Mouse (Mus musculus): ENCODE measurements around the gene Edem1. TPM values are rescaled to one million over a fixed set of nuclear protein-coding genes. Genes with fewer than 3 reads are reported as not detected.

Gene Edem1
- polyA plus RNA-seq, 1 experiment from 2014 or later, result 19.5 TPM

DNA sequence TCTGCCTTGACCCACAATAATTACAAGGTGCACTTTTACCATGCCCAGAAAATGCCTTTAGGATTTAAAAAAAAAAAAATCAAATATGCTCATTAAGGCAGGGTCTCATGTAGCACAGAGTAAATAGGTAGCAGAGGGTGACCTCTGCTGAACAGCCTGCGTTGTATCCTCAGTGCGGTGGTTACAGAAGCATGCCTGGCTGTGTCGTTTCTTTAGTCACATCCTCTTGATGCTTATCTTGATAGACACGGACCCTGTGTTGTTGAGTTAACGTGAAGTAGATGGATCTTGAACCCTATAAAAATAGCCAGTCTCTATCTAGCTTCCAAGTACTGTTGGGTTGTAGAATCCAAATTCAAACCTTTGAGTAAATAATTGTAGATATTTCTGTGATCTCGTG, 4.5 kb downstream of the Edem1 start:
- Histone ChIP-seq H3K27me3 (no peaks in the 10 kb centered on the region), H3K36me3 (peaks cover 9% of the 10 kb centered on the region), H3K9me3 (no peaks in the 10 kb centered on the region), H3K27ac (no peak overlapping the region), H3K4me2 (no peak overlapping the region), H3K9ac (no peak overlapping the region), H3K4me3 (no peak overlapping the region), H3K4me1 (peaks cover 24% of the 10 kb centered on the region)
- 83% methylated on average over 6 of the region's 6 CpGs for WGBS
- no peak for ATAC-seq (ENCODE audit: insufficient number of reproducible peaks, low FRiP score, low TSS enrichment, low read depth)

- Histone ChIP-seq H3K4me2 (no peak overlapping the region), H3K4me3 (no peak overlapping the region), H3K4me1 (peaks cover 23% of the 10 kb centered on the region), H3K27ac (no peak overlapping the region), H3K36me3 (peaks cover 14% of the 10 kb centered on the region), H3K9ac (no peak overlapping the region), H3K9me3 (no peaks in the 10 kb centered on the region), H3K27me3 (no peaks in the 10 kb centered on the region)
- ATAC-seq (ENCODE audit: insufficient number of reproducible peaks, low FRiP score, low TSS enrichment, low read depth), result no peak
- WGBS, result 92% methylated on average over 8 of the region's 8 CpGs
Observed at GRCm38 (mm10) chr6:108833963-108834697, 5.7 kb downstream of the Edem1 start.

DNA sequence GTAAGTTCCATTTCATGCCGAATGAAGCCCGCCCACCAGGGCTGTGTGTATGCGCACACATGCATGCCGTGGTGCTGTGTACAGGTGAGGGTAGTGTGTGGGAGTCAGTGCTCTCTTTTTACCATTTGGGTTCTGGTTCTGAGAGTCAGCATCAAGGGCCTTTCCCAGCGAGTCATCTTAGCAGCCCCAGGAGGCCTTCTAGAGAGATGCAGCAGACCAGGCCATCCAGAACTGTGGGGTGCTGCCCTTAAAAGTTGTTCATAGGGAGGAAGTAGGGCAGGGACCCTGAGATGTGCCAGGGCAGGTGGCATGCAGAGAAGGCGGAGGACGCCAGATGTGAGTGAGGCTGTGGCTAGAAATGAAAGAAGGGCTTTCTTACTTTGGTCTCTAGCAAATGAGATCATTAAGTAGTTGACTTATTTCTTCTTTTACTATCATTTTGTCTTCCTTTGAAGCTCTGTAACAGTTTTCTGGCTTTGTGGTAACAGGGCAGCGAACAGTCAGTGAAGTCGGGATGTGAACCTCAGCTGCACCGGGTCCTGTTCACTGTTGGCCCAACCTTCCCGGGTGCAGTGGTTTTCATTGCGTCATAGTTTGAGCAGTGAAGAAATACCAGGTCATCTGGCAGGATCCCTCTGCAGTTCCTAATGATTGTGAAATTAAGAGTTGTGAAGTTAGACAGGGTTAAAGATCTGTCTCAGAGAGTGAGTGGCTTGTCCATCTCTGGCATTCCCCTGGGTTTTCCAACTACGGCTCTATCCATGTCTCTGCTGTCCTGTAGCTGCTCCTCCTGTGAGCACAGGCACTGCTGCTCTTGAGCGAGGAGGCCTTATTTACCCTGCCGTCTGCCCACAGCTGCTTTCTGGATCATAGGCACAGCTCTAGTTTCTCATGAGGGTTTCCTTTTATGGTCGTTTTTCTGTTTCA, 7.6 kb downstream of the Edem1 start:
- Histone ChIP-seq H3K36me3 (peaks cover 24% of the 10 kb centered on the region), H3K4me2 (no peak overlapping the region), H3K27ac (no peak overlapping the region; the same call in 1 of the 2 replicates), H3K9me3 (no peaks in the 10 kb centered on the region), H3K27me3 (no peaks in the 10 kb centered on the region), H3K4me1 (peaks cover 13% of the 10 kb centered on the region), H3K9ac (no peak overlapping the region), H3K4me3 (no peak overlapping the region)
- WGBS, result 69% methylated on average over 16 of the region's 16 CpGs
- no peak for ATAC-seq (ENCODE audit: insufficient number of reproducible peaks, low FRiP score, low TSS enrichment, low read depth)

GRCm38 (mm10) chr6:108837081-108837480, 8.6 kb downstream of the Edem1 start:
- WGBS, result 83% methylated on average over 4 of the region's 4 CpGs
- Histone ChIP-seq H3K4me1 (peaks cover 10% of the 10 kb centered on the region; the same call in 1 of the 2 replicates), H3K4me3 (no peak overlapping the region), H3K27me3 (no peaks in the 10 kb centered on the region), H3K9me3 (no peaks in the 10 kb centered on the region), H3K36me3 (peaks cover 30% of the 10 kb centered on the region), H3K9ac (no peak overlapping the region), H3K4me2 (no peak overlapping the region), H3K27ac (no peak overlapping the region)
- ATAC-seq (ENCODE audit: insufficient number of reproducible peaks, low FRiP score, low TSS enrichment, low read depth), result no peak

DNA sequence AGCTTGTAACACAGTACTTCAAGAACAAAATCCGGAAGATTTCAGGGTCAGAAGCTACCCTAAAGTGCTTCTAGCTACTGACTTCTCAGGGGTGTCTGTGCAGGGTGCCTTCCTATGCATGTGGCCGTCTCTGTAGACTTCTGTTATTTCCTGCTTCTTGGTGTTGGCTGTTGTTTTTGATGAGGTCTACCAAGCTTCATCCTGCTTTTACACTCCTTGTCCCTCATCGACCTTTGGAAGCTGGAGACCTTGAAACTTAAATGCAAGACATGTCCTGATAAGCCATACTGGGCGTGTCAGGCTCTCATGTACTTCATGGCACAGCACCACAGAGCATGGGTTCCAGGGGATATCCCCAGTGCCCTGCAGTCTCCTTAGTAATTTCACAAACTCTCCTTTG, 9.5 kb downstream of the Edem1 start:
- H3K36me3 ChIP-seq, result peaks cover 32% of the 10 kb centered on the region
- H3K9ac ChIP-seq, result no peak overlapping the region
- H3K27ac ChIP-seq, result no peak overlapping the region
- no peak overlapping the region for H3K4me2 ChIP-seq
- H3K27me3 ChIP-seq, result no peaks in the 10 kb centered on the region
- ATAC-seq (ENCODE audit: insufficient number of reproducible peaks, low FRiP score, low TSS enrichment, low read depth), result no peak
- peaks cover 10% of the 10 kb centered on the region; the same call in 1 of the 2 replicates for H3K4me1 ChIP-seq
- H3K9me3 ChIP-seq, result no peaks in the 10 kb centered on the region
- 83% methylated on average over 4 of the region's 4 CpGs for WGBS
- no peak overlapping the region for H3K4me3 ChIP-seq

DNA sequence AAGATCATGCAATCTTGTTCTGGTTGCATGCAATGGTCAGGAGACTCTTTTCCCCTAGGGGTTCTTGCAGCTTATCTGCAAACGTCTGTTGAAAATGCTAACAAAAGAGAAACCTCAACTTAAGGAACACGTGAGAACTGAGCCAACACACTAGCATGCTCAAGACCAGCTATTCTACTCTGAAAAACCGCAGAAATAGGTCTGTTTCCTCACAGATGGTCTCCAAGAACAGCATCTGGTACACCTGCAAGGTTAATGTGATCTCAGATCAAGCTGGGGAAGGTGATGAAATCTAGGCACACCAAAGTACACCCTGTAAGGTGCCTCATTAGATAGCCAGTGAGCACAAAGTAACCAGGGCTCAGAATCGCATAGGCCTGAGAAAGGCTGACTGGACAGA, 11.0 kb downstream of the Edem1 start:
- peaks cover 10% of the 10 kb centered on the region; the same call in 1 of the 2 replicates for H3K4me1 ChIP-seq
- no peak for ATAC-seq (ENCODE audit: insufficient number of reproducible peaks, low FRiP score, low TSS enrichment, low read depth)
- 76% methylated on average over 4 of the region's 4 CpGs for WGBS
- H3K27ac ChIP-seq, result no peak overlapping the region
- no peaks in the 10 kb centered on the region for H3K27me3 ChIP-seq
- no peak overlapping the region for H3K4me3 ChIP-seq
- no peak overlapping the region for H3K9ac ChIP-seq
- H3K9me3 ChIP-seq, result no peaks in the 10 kb centered on the region
- H3K36me3 ChIP-seq, result peaks cover 38% of the 10 kb centered on the region
- H3K4me2 ChIP-seq, result no peak overlapping the region

DNA sequence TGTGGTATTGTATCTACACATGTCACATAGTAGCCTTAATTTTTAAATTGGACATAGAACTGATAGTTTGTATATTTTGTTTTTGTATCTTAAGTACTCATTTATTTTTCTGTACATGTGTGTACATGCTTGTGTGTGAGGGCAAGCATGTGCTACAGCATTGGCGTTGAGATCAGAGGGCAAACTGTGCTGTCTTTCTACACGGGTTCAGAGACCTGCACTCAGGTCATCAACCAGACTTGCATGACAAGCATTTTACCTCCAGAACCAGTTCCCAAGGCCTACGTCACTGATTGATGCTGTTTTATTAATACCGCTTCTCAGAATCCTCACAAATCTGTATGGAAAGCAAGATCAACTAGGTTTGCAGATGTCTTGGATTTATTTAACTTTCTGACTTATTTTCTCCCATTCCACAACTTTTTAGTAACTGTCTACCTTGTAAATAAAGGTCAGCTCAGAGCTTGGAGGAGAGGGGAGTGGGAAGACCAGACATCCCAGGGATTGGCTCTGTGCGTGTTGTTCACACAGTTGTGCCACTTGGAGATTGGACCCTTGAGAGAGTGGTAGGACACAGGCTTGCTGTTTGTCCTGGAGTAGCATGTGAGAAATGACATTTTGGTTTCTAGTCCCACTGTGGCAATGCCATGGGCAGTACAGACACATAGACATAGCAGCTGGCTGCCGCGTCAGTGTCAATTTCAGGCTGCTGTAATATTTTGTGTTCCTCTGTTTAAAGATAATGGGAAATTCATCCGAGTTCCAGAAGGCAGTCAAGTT, 12.6 kb downstream of the Edem1 start:
- no peak overlapping the region for H3K9ac ChIP-seq

GRCm38 (mm10) chr6:108843664-108844063, 15.2 kb downstream of the Edem1 start:
- Histone ChIP-seq H3K9ac (no peak overlapping the region), H3K4me3 (no peak overlapping the region), H3K9me3 (no peaks in the 10 kb centered on the region), H3K4me2 (no peak overlapping the region), H3K36me3 (peaks cover 50% of the 10 kb centered on the region), H3K27ac (no peak overlapping the region), H3K4me1 (no peaks in the 10 kb centered on the region), H3K27me3 (no peaks in the 10 kb centered on the region)
- WGBS, result 66% methylated on average over 1 of the region's 1 CpGs
- no peak for ATAC-seq (ENCODE audit: insufficient number of reproducible peaks, low FRiP score, low TSS enrichment, low read depth)

More for the DNA sequence above, 12.6 kb downstream of the Edem1 start:
- H3K36me3 ChIP-seq, result peaks cover 48% of the 10 kb centered on the region
- ATAC-seq (ENCODE audit: insufficient number of reproducible peaks, low FRiP score, low TSS enrichment, low read depth), result no peak
- no peak overlapping the region for H3K4me2 ChIP-seq
- no peaks in the 10 kb centered on the region for H3K9me3 ChIP-seq
- no peak overlapping the region for H3K4me3 ChIP-seq
- 91% methylated on average over 8 of the region's 8 CpGs for WGBS
- H3K4me1 ChIP-seq, result peaks cover 4% of the 10 kb centered on the region; the same call in 1 of the 2 replicates
- H3K27ac ChIP-seq, result no peak overlapping the region
- no peaks in the 10 kb centered on the region for H3K27me3 ChIP-seq

- no peaks in the 10 kb centered on the region for H3K9me3 ChIP-seq
- no peak overlapping the region for H3K4me3 ChIP-seq
- H3K4me1 ChIP-seq, result no peaks in the 10 kb centered on the region
- H3K27ac ChIP-seq, result no peak overlapping the region
- no peak overlapping the region for H3K9ac ChIP-seq
- H3K4me2 ChIP-seq, result no peak overlapping the region
- no peaks in the 10 kb centered on the region for H3K27me3 ChIP-seq
- peaks cover 52% of the 10 kb centered on the region for H3K36me3 ChIP-seq
- ATAC-seq (ENCODE audit: insufficient number of reproducible peaks, low FRiP score, low TSS enrichment, low read depth), result no peak
- 64% methylated on average over 3 of the region's 3 CpGs for WGBS
Observed at GRCm38 (mm10) chr6:108844093-108844492, 15.7 kb downstream of the Edem1 start.

- H3K27ac ChIP-seq, result no peak overlapping the region
- no peak overlapping the region for H3K4me3 ChIP-seq
- no peaks in the 10 kb centered on the region for H3K4me1 ChIP-seq
- no peaks in the 10 kb centered on the region for H3K27me3 ChIP-seq
- H3K9me3 ChIP-seq, result no peaks in the 10 kb centered on the region
- peaks cover 53% of the 10 kb centered on the region for H3K36me3 ChIP-seq
- no peak overlapping the region for H3K9ac ChIP-seq
- no peak overlapping the region for H3K4me2 ChIP-seq
- 84% methylated on average over 7 of the region's 7 CpGs for whole genome bisulfite sequencing
- no peak for ATAC-seq (ENCODE audit: insufficient number of reproducible peaks, low FRiP score, low TSS enrichment, low read depth)
Observed at GRCm38 (mm10) chr6:108844771-108845170, 16.3 kb downstream of the Edem1 start.

DNA sequence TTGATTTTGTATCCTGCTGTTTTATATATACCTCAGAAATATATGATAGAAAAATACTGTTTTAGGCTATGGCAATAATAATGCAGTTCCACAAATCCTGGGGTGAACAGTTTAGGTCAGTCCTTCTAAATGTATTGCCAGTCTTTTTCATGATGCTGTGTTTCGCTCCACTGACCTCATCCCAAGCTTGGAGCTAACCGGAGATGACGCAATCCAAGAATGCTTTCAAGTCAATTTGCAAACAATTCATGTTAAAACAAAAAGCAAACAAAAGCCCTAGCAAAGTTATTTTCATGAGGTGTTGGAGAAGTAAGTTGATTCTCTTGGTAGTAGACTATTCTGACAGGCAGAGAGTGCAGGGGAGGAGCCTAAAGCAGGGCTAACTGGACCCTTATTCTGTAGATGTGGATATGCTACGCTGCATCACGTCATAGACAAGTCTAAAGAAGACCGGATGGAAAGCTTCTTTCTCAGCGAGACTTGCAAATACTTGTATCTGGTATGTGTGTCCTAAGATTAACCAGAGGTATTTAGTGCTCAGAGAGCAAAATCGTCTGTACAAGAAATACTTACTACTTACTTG, 23.7 kb downstream of the Edem1 start:
- no peak for ATAC-seq (ENCODE audit: insufficient number of reproducible peaks, low FRiP score, low TSS enrichment, low read depth)
- no peak overlapping the region for H3K4me2 ChIP-seq
- H3K4me3 ChIP-seq, result no peak overlapping the region
- peaks cover 76% of the 10 kb centered on the region for H3K36me3 ChIP-seq
- H3K9ac ChIP-seq, result no peak overlapping the region
- H3K27ac ChIP-seq, result no peak overlapping the region
- H3K4me1 ChIP-seq, result no peaks in the 10 kb centered on the region
- 87% methylated on average over 8 of the region's 8 CpGs for WGBS
- H3K27me3 ChIP-seq, result no peaks in the 10 kb centered on the region
- no peaks in the 10 kb centered on the region for H3K9me3 ChIP-seq
